Mouse (Mus musculus) olfactory bulb, adult 2 months (tissue): Measurements from ENCODE around the gene Tnfaip8l2. TPM values are rescaled to one million over a fixed set of nuclear protein-coding genes. Genes with fewer than 3 reads are reported as not detected.
"Not testable (repeated sequence)": the region's sequence is repeated elsewhere in the genome, so short reads cannot be mapped to it uniquely, and the experiment has no call there.

Experiments used
- H3K27ac ChIP-seq: fragments of 200-500 bp; 2 replicates; pipeline ENCODE4 v1.5.1; 2012; ENCODE audit warnings: low read depth, low read length; ENCODE audit not compliant: insufficient read depth
- H3K4me1 ChIP-seq: fragments of 200-500 bp; 2 replicates; pipeline ENCODE4 v1.6.1; 2012; ENCODE audit warnings: low read length; ENCODE audit not compliant: control insufficient read depth, insufficient read depth
- H3K4me3 ChIP-seq: fragments of 200-500 bp; 2 replicates; pipeline ENCODE4 v1.5.1; 2012; ENCODE audit warnings: mild to moderate bottlenecking, low read depth, low read length, moderate library complexity; ENCODE audit not compliant: insufficient read depth
- CTCF ChIP-seq: fragments of 200-500 bp; IDR thresholded peaks from 2 replicates; pipeline ENCODE4 v1.5.1; 2012; ENCODE audit warnings: low read depth, mild to moderate bottlenecking, low read length, moderate library complexity; ENCODE audit not compliant: insufficient read depth
- POLR2A ChIP-seq: fragments of 200-500 bp; IDR thresholded peaks from 2 replicates; pipeline ENCODE4 v1.6.1; 2012; ENCODE audit warnings: mild to moderate bottlenecking, low read depth, low read length, moderate library complexity; ENCODE audit not compliant: insufficient read depth
- WGBS: fragments of 180-500 bp; shearing (Covaris S2); methylation state at CpG from one replicate; pipeline ENCODE4 v1.1.7; 2018; 5-methylcytosine and 5-hydroxymethylcytosine counted together
- polyA plus RNA-seq: library from polyadenylated mRNA; stranded (reverse); fragments of >200 nt; gene quantifications from 2 replicates; pipeline ENCODE4 v1.2.4, GENCODE M21; 2012; ENCODE audit warnings: low replicate concordance; ENCODE audit not compliant: missing spikeins, insufficient read depth, insufficient read length

Tnfaip8l2 gene
- polyA plus RNA-seq, 1 experiment = not detected

GRCm38 (mm10) chr3:95110911-95111726 lies 31.0 kb downstream of the Tnfaip8l2 start, which contains the start of gene Vps72:
TSS of gene Vps72 (plus strand) at chr3:95111022.
- no peaks in the 10 kb centered on the region for H3K4me1 ChIP-seq
- peak within 1 kb of the TSS; percentile 69 for H3K4me3 ChIP-seq
- no peak for TF ChIP-seq CTCF
- TF ChIP-seq POLR2A = peak; percentile 64
- under 1% methylated on average over 54 of the region's 54 CpGs for WGBS
- peak within 1 kb of the TSS; percentile 65 for H3K27ac ChIP-seq

GRCm38 (mm10) chr3:95107898-95108297 lies 34.3 kb downstream of the Tnfaip8l2 start:
- 63% methylated on average over 2 of the region's 2 CpGs for WGBS
- TF ChIP-seq POLR2A (no peak), CTCF (no peak)
- no peak overlapping the region for H3K4me3 ChIP-seq
- no peaks in the 10 kb centered on the region; the same call in 1 of the 2 replicates for H3K4me1 ChIP-seq
- H3K27ac ChIP-seq = no peak overlapping the region

GRCm38 (mm10) chr3:95107308-95107707 lies 34.9 kb downstream of the Tnfaip8l2 start:
- H3K27ac ChIP-seq, H3K4me3 ChIP-seq, H3K4me1 ChIP-seq: not testable (repeated sequence)

GRCm38 (mm10) chr3:95106338-95107117 lies 35.6 kb downstream of the Tnfaip8l2 start, which contains the start of gene Pip5k1a:
TSS of gene Pip5k1a (minus strand) at chr3:95106930.
- peak within 1 kb of the TSS; percentile 69 for H3K27ac ChIP-seq
- WGBS = under 1% methylated on average over 51 of the region's 51 CpGs
- TF ChIP-seq POLR2A (peak; percentile 80), CTCF (no peak)

GRCm38 (mm10) chr3:95105586-95106337 lies 36.4 kb downstream of the Tnfaip8l2 start:
- Histone ChIP-seq H3K27ac (peak overlapping the region; percentile 69), H3K4me1 (no peaks in the 10 kb centered on the region; the same call in 1 of the 2 replicates), H3K4me3 (peak overlapping the region; percentile 85)
- no peak for TF ChIP-seq CTCF
- TF ChIP-seq POLR2A = no peak
- WGBS = under 1% methylated on average over 16 of the region's 16 CpGs

More at GRCm38 (mm10) chr3:95106338-95107117, 35.6 kb downstream of the Tnfaip8l2 start, which contains the start of gene Pip5k1a:
- H3K4me1 ChIP-seq = no peaks in the 10 kb centered on the region; the same call in 1 of the 2 replicates
- peak within 1 kb of the TSS; percentile 85 for H3K4me3 ChIP-seq

- H3K27ac ChIP-seq = no peak overlapping the region
Measured at GRCm38 (mm10) chr3:95105121-95105520, 37.0 kb downstream of the Tnfaip8l2 start.

GRCm38 (mm10) chr3:95100854-95101253 lies 41.3 kb downstream of the Tnfaip8l2 start:
- peaks cover 2% of the 10 kb centered on the region; the same call in 1 of the 2 replicates for H3K4me1 ChIP-seq
- no peak overlapping the region for H3K4me3 ChIP-seq
- WGBS = 3% methylated on average over 2 of the region's 2 CpGs
- TF ChIP-seq CTCF (no peak), POLR2A (no peak)
- H3K27ac ChIP-seq = no peak overlapping the region

More at GRCm38 (mm10) chr3:95105121-95105520, 37.0 kb downstream of the Tnfaip8l2 start:
- no peak for TF ChIP-seq CTCF
- TF ChIP-seq POLR2A = no peak
- Histone ChIP-seq H3K4me3 (peak overlapping the region; percentile 21), H3K4me1 (no peaks in the 10 kb centered on the region; the same call in 1 of the 2 replicates)
- 29% methylated on average over 4 of the region's 4 CpGs for WGBS

Other genes starting within 250 kb of the Tnfaip8l2 start
- not detected in 2 replicates for gene Selenbp1, start 209.3 kb downstream of the Tnfaip8l2 start, polyA plus RNA-seq
- not detected in 2 replicates for gene Rfx5, start 188.3 kb downstream of the Tnfaip8l2 start, polyA plus RNA-seq
- gene Pi4kb, start 167.6 kb downstream of the Tnfaip8l2 start, polyA plus RNA-seq = not detected in 2 replicates
- gene Zfp687, start 126.9 kb downstream of the Tnfaip8l2 start, polyA plus RNA-seq = 132 TPM in 1 of 2 replicates, not detected in the other
- 457 TPM in 1 of 2 replicates, not detected in the other for gene Psmd4, start 99.7 kb downstream of the Tnfaip8l2 start, polyA plus RNA-seq
- not detected in 2 replicates for gene Pip5k1a, start 35.4 kb downstream of the Tnfaip8l2 start, polyA plus RNA-seq
- not detected in 2 replicates for gene Vps72, start 31.3 kb downstream of the Tnfaip8l2 start, polyA plus RNA-seq
- not detected in 2 replicates for gene Tmod4, start 17.9 kb downstream of the Tnfaip8l2 start, polyA plus RNA-seq
- not detected in 2 replicates for gene Scnm1, start 8.3 kb downstream of the Tnfaip8l2 start, polyA plus RNA-seq
- gene Lysmd1, start 8.3 kb downstream of the Tnfaip8l2 start, polyA plus RNA-seq = not detected in 2 replicates
- not detected in 2 replicates for gene Sema6c, start 18.1 kb upstream of the Tnfaip8l2 start, polyA plus RNA-seq
- not detected in 2 replicates for gene Gabpb2, start 75.6 kb upstream of the Tnfaip8l2 start, polyA plus RNA-seq
- 164 TPM in 1 of 2 replicates, not detected in the other for gene Cdc42se1, start 86.4 kb upstream of the Tnfaip8l2 start, polyA plus RNA-seq
- not detected in 2 replicates for gene Mllt11, start 89.8 kb upstream of the Tnfaip8l2 start, polyA plus RNA-seq
- not detected in 2 replicates for gene Gm128, start 99.2 kb upstream of the Tnfaip8l2 start, polyA plus RNA-seq
- not detected in 2 replicates for gene Bnipl, start 108.8 kb upstream of the Tnfaip8l2 start, polyA plus RNA-seq
- not detected in 2 replicates for gene Mindy1, start 139.0 kb upstream of the Tnfaip8l2 start, polyA plus RNA-seq
- gene Prune1, start 139.7 kb upstream of the Tnfaip8l2 start, polyA plus RNA-seq = not detected in 2 replicates
- gene Anxa9, start 164.8 kb upstream of the Tnfaip8l2 start, polyA plus RNA-seq = not detected in 2 replicates
- gene Cers2, start 172.4 kb upstream of the Tnfaip8l2 start, polyA plus RNA-seq = not detected in 2 replicates
- not detected in 2 replicates for gene Setdb1, start 214.8 kb upstream of the Tnfaip8l2 start, polyA plus RNA-seq